Mouse (Mus musculus) lung, adult 2 months (tissue): ENCODE results near the gene Slc35e2.

Source experiments
- CTCF ChIP-seq: fragments of 200-500 bp; IDR thresholded peaks from 2 replicates; pipeline ENCODE4 v1.5.1; 2011; ENCODE audit warnings: mild to moderate bottlenecking, low read length, control low read depth; ENCODE audit not compliant: insufficient read depth
- POLR2A ChIP-seq: fragments of 200-500 bp; IDR thresholded peaks from 2 replicates; pipeline ENCODE4 v1.6.1; 2011; ENCODE audit warnings: low read depth, mild to moderate bottlenecking, control low read depth, low read length, borderline replicate concordance; ENCODE audit errors: extremely low read depth

GRCm38 (mm10) chr4:155624338-155625291 is 23.4 kb downstream of the Slc35e2 start, which contains the start of gene Cdk11b:
- TF ChIP-seq CTCF (no peak), POLR2A (peak; percentile 93; the same call in 1 of the 2 replicates)
